Mouse (Mus musculus): ENCODE data around the gene Slc26a10.

DNA sequence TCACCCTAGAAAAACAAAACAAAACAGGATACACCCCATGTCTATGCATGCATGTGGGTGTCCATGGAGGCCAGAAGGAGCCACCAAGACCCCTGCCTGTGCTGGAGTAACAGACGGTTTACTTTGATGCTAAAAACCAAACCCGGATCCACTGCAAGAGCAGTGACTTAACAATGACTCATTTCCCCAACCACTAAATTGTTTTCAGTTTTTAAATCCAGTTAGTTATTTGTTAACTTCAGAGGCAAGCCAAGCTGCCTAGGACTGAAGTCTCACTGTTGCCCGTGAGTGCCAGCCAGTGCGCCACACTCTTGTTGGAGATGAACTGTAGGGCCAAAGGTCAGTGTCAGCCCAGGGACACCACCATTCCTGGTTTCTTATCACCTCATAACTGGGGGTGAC is 30.0 kb downstream of the Slc26a10 start:
- no peak for TF ChIP-seq CTCF (IDR thresholded peaks at IDR 0.05; ENCODE audit: low read depth, low read length)
- no peak for TF ChIP-seq GATA1 (IDR thresholded peaks at IDR 0.05; ENCODE audit: borderline replicate concordance, low read length)

All from G1E (cell line).